Mouse (Mus musculus): Measurements from ENCODE around the gene Spats2.

- no peak for TF ChIP-seq TAL1 (IDR thresholded peaks at IDR 0.05; ENCODE audit: low read length)
- no peak for TF ChIP-seq GATA1 (IDR thresholded peaks at IDR 0.05; ENCODE audit: low read length)
Observed at GRCm38 (mm10) chr15:99105238-99105637, 20.5 kb upstream of the Spats2 start.

All from erythroblast, embryonic 14.5 days (primary cell).